Mouse (Mus musculus) cerebellum, adult 11 months (tissue): ENCODE results near the gene Eif5.
"Not testable (repeated sequence)": the region's sequence is repeated elsewhere in the genome, so short reads cannot be mapped to it uniquely, and the experiment has no call there.

Source experiments
- DNase-seq: peaks from one replicate; pipeline ENCODE4 v3.0.0; 2022

Eif5 gene

DNA sequence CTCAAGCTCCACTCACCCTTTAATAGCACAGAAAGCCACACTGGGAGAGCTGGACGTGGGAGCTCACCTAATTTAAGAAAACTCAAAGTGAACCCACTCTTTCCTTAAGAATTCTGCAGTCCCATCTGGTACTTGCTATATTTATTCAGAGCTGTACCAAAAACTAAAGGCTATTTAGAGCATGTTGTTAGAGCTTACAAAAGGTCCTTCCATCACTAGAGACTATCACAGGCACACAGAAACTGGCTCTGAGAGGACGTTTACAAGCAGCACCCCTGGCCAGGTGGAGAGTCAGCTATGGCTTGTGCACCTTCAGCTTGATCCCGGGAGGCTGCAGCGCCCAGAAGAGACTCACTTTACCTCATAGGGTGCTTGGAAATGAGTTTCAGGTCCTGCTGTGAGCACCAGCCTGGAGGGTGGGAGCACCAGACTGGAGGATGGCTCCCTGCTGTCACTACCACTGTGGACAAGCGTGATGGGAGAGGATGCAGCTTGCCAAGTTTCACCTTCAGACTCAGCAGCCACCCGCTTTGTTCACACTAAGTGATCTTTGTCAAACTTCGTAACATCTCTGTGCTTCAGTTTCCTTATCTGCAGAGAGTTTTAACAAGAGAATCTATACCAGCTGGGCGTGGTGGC, 10.1 kb upstream of the Eif5 start:
- no peak for DNase-seq

DNA sequence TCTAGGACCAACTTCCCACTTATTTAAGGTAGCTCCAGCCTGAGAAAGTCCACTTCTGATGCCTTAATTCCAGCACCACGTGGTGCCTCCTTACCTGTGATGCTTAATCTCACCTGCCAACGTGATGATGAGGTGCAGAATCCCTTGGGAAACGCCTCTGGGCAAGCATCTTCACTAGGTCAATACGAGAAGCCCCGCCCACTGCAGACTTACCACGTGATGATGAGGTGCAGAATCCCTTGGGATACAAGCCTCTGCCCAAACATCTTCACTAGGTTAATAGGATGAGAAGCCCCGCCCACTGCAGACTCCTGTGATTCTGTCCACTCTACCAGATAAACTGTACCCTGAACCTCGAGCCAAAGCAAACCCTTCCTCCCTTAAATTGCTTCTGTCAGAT, 8.6 kb upstream of the Eif5 start:
- DNase-seq, result no peak

DNA sequence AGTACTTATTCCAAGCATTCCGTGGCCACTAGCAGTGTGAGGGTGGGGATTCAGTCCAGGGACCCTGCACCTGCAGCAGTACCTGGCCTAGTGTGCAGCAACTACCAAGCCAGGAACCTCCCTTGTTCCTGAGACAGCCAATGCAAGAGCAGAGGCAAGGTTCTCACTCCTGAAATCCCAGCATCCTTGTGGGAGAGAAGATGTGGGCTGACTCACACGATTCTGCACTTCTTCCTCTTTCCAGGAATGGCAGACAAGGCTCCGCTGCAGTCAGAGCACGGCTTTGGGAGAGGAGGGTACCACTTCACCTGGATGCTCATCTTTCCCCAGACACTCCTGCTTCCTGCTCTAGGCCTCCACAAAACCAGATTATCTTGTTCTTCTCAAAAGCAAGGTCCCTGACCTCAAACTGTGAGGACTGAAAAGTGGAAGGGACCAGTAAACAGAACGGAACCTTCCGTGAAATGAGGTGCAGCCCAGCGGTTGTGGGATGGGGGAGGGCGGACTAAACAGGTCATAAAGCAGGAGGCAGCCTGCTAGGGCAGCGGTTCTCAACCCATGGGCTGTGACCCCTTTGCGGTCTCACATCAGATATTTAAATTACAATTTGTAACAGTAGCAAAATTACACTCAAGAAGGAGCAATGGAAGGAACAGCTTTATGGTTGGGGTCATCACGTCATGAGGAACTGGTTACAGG, 4.6 kb upstream of the Eif5 start:
- no peak for DNase-seq

DNA sequence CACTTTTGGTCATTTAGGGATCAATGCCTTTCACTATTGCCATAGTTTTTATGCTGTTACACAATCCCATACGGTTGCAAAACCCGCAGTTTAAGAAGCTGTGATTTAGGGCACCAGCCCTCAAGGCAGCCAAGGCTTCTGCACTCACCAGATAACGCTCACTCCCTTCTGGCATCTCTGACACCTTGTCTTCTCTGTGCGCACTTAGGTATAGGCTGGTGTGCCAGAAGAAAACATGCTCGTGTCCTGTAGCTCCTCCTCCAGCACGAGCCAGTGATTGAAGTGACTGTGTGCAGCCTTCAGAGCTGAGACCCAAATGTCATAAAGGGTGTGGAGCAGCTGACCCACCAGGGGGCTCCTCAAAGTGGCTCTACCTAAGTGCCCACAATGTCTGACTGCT, 2.5 kb upstream of the Eif5 start:
- no peak for DNase-seq

DNA sequence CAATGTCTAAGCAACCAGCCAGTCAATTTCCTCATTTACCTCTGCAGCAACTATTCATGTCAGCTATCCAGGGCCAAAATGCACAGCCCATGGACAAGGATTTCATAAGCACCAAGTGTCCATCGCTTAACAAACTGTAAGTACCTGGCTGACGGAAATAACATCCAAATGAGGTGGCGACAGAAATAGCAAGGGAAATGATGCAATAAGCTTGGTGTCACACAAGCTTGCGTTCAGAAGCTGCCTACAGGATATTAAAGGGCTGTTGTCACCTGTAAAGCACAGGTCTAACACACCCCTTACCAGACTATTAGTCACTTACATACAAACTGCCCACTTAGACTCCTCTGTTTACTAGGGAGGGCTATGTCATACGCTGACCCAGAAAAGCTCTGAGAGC, 2.1 kb upstream of the Eif5 start:
- DNase-seq, result no peak

DNA sequence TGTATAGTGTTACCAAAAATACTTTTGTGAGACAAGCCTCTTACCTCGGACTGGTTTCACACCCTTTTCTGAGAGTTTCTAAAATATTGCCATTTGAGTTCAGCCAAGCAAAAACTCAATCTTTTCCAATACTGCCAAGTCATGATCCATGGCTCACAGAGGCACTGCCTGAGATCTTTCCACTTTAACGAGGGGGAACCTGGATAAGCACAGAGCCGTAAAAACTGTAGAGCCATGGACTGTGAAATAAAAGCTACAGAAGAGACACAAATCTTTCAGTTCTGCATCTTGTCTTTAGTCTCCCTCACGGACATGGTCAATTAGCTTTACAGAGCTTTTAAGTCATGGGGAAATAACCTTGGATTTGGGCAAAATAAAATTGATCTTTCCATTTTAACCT, 1.1 kb upstream of the Eif5 start:
- DNase-seq, result no peak

DNA sequence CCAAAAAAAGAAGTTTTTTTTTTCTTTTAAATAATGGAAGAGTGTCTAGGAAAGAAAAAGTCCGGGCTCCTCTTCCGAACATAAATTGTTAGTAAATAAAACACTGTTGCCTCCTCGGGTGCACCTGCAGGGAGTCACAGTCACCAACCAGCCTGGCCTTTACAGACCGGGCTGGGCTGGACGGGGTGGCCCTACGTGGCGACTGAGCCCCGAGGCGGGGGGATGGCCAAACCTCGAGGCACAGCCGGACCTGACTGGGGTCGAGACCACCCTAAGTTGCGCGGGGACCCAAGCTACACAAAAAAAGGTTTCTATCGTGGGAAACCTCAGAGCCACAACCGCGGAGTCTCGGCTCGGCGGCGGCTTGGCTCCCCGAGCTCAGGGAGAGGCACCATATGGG, 475 bp upstream of the Eif5 start:
- DNase-seq, result no peak

DNA sequence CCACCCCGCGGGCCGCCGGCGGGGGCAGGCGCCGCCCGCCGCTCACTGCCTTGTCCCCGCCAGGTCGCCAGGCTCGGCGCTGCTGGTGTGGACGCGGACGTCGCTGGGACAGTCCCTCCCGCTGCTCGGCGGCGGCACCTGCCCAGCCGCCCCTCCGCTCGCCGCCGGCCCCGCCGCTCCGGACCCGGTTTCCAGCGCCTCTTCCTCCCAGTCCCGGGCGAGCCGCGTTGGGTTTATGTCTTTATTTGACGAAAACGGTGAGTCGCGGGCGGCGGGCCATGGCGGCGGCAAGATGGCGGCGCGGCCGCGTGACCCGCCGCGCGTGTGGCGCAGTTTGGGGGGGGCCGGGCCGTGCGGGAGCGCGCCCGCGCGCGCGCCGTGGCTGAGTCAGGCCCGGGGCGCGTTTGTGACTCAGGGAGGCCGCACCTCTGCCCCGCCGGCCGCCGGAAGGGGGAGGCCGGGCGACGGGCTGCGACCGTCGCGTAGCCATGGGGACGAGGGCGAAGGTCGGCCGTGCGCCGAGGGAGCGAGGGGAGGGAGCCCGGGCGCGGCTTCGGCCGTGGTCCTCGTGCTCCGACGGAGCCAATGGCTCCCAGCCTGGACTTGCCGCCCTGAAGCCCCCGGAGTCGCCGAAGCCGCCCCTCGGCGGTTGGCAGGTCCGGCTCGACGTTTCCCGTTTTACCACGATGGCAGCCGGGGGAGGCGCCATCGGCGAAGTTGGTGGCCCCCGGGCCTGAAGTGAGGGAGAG, 650 bp downstream of the Eif5 start:
- DNase-seq, result peak; percentile 76

DNA sequence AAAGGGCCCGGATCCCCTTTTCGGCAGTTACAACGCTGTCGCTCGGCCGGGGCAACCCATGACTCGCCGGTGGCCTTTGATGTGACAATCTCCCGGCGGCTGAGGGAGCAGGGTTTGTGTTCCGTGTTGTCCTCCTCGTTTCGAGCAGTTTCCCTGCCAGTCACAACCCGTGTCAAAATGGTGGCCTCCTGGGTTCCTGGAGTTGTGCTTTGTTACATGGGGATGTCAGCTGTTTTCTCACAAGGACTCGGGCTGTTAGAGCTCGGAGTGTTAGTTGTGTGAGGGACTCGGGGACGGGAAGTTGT, 1.2 kb downstream of the Eif5 start:
- no peak for DNase-seq

DNA sequence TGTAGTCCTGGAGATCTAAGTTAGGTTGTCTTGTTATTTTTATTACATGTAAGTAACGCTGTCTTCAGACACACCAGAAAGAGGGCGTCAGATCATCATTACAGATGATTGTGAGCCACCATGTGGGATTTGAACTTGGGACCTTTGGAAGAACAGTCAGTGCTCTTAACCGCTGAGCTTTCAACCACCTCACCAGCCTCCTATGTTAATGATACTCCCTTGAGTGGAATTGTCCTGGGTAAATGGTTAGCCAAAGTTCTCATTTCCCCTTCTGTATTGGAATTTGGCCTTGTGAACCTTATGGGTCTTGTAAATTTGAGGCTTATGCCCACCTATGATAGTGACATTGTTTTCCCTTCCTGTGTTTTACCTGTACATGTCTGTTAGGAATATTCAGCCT, 9.3 kb downstream of the Eif5 start:
- no peak for DNase-seq

DNA sequence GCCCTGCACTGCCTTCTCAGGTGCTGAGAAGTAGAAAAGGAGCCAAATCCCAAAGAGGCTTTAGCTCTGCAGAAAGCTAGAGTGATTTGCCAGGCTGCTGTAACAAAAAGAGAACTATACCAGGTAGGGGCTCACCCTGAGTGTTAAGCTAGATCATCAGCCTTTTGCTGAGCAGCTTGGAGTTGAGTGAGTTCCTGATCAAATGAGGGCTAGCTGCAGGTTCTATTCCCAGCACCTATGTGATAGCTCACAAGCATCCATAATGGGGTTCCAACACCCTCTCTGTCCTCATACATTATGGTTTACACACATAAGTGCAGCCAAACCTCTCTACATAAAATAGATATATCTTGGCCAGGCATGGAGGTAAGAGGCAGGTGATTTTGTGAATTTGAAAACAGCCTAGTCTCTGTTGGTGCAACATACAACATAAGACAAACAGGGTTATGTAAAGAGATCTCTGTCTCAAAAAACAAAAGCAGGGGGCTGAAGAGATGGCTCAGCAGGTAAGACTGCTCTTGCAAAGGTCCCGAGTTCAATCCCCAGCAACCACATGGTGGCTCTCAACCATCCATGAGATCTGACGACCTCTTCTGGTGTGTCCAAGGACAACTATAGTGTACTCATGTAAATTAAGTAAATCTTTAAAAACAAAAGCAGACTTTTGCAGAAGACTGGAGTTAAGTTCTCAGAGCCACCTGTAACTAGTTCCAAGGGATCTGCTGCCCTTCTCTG, 10.9 kb downstream of the Eif5 start:
- no peak for DNase-seq

DNA sequence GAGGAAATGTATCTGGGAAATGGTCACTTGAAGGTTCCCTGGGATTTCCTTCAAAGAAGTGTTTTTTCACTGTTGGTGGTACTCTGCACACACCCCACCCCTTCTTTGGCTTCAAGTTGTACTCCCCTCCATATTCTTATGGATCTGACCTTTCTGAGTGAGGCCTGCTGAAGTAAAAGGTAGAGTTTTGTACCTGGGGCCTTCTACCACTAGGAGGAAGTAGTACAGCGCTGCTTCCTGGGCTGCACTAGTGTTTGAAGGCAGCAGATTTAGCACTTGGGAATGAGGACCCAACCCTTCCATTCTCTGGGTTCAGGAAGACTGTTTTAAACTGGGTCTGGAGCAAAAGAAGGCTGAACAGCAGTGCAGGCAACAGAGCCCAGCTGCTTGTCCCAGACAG, 12.9 kb downstream of the Eif5 start:
- no peak for DNase-seq

DNA sequence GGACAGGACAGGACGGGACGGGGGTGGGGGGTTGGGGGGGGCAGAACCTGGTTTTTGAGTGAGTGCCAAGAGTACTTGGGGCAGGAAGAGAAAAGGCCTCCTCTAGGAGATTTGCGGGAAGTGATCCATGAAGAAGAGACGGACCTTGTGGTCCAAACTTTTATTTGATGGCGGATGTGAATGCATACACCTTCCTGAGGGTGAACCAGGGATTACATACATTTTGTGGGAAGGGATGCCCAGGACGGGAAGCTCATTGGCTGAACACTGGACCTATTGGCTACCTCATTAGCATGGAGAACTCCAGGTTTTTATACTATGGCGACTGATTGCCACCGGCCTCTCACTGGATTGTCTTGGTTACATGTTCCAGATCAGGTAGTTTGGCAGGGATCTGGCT, 14.5 kb downstream of the Eif5 start:
- no peak for DNase-seq

DNA sequence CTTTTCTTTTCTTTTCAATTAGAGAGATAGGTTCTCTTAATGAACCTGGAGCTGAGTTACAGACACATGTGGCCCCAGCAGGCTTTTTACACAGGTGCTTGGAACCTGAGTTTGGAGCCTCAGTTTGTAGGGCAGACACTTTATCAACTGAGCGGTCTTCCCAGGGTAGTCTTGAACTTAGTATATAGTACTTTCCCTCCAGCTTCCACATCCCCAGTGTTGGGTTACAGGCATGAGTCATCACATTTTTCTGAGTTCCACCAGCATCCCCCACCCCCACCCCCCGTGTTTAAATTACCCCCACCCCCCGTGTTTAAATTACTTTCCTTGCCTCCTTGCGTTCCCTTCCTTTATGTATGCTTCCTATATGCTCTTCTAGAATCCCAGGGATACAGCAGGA, 17.5 kb downstream of the Eif5 start:
- DNase-seq, result no peak

DNA sequence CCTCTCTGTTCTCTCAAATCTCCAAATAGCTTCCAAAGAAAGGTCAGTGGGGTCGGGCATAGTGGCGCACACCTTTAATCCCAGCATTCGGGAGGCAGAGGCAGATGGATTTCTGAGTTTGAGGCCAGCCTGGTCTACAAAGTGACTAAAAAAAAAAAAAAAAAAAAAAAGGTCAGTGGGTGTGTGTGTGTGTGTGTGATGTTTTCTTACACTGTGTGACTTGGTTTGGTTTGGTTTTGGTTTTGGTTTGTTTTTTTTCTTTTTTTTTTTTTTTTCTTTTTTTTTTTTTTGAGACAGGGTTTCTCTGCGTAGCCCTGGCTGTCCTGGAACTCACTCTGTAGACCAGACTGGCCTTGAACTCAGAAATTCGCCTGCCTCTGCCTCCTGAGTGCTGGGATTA, 18.1 kb downstream of the Eif5 start:
- DNase-seq, result not testable (repeated sequence)

DNA sequence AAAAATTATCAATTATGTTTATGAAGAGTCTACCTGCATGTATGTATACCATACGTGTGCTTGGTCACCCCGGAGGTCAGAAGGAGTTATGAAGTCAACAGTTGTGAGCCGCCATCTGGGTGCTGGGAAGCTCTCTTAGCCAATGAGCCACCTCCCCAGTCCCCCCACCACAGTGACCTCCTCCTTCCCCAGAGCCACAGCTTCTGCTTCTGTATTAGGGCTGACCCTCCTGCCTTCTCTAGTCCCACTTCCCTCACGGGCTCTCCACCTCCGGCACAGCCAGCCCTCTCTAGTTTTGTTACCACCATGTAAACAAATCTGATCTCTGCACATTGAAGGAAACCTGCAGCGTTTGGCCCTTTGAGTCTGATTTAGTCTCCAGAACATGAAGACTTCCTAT, 19.7 kb downstream of the Eif5 start:
- DNase-seq, result no peak

DNA sequence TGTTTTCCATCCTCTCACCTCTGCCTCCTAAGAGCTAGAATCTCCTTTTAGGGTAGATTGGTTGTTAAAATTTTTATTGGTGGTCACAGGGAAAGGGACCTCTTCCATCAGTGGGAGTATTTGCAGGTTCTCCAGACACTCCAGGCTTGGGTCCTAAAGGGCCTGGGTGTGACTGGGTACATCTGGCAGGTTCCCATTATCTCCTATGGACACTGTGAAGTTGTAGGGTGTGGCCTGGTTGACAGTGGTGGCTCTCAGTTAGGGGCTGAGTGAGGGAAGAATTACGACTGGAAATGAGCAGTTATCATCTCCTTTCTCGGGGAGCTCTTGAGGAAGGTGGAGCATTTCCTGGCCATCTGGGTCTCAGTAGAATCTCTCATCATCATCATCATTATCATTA, 20.8 kb downstream of the Eif5 start:
- no peak for DNase-seq

DNA sequence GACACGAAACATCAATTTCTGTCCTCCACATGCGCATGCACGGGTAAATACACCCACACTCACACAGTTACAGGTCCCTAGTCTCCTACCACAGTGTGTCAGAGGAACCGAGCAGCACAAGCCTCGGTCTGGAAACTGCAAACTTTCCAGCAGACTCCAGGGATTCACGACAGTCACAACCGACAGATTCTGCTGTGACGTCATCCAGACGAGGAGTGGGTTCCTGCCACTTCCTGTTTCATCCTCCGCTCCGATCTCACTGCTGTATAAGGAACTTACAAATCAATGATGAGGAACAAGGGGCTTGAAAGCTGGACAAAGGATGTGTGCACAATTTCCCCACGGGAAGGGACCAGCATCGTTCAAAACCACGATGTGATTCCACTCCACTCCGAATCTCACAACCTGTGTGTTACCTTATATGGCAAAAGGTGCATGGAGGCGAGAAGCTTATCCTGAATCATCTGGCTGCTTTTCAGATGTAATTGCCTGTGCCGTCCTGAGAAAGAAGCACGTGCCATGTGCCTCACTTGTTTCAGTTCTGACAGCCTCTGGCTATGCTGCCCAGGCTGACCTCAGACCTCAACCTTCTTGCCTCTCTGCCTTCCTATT, 21.9 kb downstream of the Eif5 start:
- no peak for DNase-seq

DNA sequence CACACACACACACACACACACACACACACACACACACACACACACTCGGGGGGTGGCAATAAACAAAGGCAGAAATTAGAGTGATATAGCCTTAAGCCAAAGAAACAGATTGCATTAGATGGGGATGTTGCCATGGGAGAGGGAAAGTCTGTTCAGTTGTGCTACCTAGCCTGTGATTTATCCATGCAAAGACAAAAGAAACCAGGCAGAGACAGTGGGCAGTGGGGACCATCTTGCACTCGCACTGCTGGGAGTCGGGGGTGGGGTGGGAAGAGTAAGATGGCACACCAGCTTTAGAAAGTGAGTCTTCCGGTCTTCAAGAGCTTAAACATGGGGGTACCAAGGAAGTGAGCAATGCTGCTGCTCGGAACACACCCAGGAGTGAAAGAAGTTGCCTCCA, 22.5 kb downstream of the Eif5 start:
- no peak for DNase-seq

DNA sequence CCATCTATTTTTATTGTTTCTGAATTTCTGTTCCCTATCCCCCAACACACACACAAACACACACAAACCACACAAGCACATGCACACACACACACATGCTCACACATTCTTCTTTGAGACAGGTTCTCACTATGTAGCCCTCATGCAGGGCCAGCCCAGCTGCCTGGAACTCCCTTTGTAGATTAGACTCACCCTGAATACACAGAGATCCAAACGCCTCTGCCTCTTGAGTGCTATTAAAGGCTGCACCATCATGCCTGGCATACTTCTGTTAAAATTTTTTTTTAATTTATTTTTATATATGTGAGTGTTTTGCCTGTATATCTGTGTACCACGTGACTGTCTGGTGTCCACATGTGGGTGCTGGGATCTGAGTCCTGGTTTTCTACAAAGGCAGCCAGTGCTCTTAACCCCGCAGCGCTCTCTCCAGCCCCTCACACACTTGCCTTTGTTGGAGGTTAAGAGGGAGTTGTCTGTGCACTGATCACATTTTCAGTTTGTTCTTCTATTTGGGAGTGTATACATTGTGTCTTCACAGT, 24.5 kb downstream of the Eif5 start:
- no peak for DNase-seq

DNA sequence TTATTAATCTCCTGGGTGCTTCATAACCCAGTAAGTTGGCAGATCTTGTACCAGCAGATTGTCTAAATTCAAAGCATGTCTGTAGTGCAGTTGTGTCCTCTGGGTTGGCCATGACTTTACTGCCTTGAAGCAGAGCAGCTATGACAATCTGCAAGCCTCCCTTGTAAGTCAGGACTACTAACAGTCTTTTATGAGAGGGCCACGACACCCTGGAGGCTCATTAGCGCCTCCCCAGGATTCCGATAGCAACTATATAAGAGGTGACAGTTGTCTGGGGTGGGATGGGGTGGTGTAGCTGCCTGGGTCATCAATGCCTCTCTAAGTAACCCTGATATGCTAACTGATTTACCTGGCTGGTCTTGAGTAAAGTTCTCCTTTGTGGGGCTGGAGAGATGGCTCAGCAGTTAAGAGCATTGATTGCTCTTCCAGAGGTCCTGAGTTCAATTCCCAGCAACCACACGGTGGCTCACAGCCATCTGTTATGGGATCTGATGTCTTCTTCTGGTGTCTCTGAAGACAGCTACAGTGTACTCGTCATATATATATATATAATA, 25.3 kb downstream of the Eif5 start:
- DNase-seq, result no peak

DNA sequence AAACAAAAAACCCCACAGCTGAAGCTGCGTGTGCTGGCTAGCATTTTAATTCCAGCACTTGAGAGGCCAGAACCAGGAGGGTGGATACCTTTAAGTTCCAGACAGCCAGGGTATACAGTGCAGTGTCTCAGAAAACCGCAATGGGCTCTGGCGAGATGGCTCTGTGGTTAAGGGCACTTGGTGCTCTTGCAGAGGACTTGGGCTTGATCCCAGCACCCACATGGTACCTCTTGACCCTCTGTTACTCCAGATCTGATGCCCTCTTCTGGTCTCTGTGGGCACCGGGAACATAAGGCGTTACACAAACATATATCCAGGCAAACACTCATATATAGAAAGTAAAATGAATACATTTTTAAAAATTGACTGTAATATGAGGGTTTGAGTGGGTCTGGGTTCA, 27.5 kb downstream of the Eif5 start:
- no peak for DNase-seq

DNA sequence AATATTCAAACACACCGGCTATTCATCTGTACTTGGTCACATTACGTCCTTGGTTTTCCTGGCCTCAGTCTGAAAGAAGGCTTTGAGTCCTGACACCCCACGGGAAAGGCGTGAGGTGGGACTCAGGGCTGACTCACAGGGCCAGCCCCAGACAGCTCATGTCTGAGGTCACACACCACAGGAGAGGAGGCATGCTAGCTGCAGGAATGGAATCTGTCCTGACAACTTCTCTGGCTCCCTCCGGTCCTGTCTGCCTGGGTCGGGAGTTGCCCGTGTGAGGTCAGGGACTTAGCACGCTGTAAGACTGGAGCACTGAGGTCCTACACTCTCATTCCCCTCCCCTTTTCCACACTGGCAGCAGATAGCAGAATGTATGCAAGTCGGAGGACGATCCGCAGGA, 31.0 kb downstream of the Eif5 start:
- DNase-seq, result no peak
